8 mouse cellular contexts compared by ENCODE assay signal in the genomic region with DNA sequence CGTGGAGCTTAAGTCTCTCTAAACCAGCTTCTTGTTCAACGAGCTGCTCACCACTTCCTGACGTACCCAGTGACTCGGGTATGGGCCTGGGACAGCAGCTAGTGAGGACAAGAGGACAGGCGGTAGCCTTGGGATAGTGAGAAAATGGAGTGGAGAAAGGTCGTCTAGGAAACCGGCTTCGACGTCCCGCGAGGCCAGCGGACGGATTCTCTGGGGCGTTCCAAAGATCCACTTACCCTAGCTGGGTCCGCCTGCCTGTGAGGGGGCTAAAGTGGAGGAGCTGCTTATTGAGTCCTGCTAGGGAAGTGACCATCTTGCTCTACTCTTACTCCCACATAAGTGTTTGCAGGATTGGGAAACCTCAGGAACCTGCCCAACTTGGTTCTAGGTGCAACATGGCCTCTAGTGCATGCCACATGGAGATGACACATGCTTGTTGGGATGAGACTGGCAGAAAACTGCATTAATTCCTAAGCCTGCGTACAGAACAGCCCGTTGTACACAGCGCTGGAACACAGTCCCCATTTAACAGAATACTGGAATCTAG. TPM values are rescaled to one million over a fixed set of nuclear protein-coding genes. Genes with fewer than 3 reads are reported as not detected.
DNase-seq lines count a peak whose midpoint lies in the region; ATAC-seq and TF ChIP-seq lines count a peak whose summit lies in the region.

No protein-coding gene starts in this region.

- peak overlapping the region; percentile 58 for H3K9ac ChIP-seq in embryonic facial prominence, embryonic 12.5 days
- H3K9ac ChIP-seq in midbrain, postnatal 0 days (replicated peaks; ENCODE audit: low read length, poor library complexity, severe bottlenecking), result peak overlapping the region; percentile 87

- TF ChIP-seq CTCF in layer of hippocampus, adult 2 months (conservative IDR thresholded peaks at IDR 0.05), result no peak
- TF ChIP-seq CTCF in midbrain, postnatal 0 days (IDR thresholded peaks at IDR 0.05), result no peak

- H3K27ac ChIP-seq in layer of hippocampus, adult 2 months, result peak overlapping the region; percentile 91
- H3K27ac ChIP-seq in embryonic facial prominence, embryonic 12.5 days, result peak overlapping the region; percentile 95
- peak overlapping the region; percentile 79 for H3K27ac ChIP-seq in midbrain, postnatal 0 days (ENCODE audit: low read depth, low read length)

- H3K27me3 ChIP-seq in embryonic facial prominence, embryonic 12.5 days, result no peaks in the 10 kb centered on the region
- H3K27me3 ChIP-seq in midbrain, postnatal 0 days (ENCODE audit: insufficient read depth, low read length), result no peaks in the 10 kb centered on the region

- peak overlapping the region; percentile 70 for H3K4me3 ChIP-seq in layer of hippocampus, adult 2 months
- peak overlapping the region; percentile 70 for H3K4me3 ChIP-seq in embryonic facial prominence, embryonic 12.5 days
- H3K4me3 ChIP-seq in midbrain, postnatal 0 days (ENCODE audit: low read depth, low read length), result peak overlapping the region; percentile 80

- 0 out of 2 replicates have a peak, but pooled peaks have one; percentile 3 for ATAC-seq in embryonic facial prominence, embryonic 12.5 days (ENCODE audit: insufficient number of reproducible peaks, insufficient read depth, low FRiP score, low TSS enrichment)
- no peak; the same call in 1 of the 2 replicates for ATAC-seq in midbrain, postnatal 0 days (ENCODE audit: low FRiP score)

- no peak for DNase-seq in layer of hippocampus, adult 2 months (ENCODE audit: low spot score in 2 of 2)
- no peak for DNase-seq in layer of hippocampus, adult 9-11 months
- DNase-seq in hindlimb bud, embryonic 11.5 days (ENCODE audit: extremely low spot score, low read depth, low spot score), result peak; percentile 46
- no peak for DNase-seq in midbrain, postnatal 0 days (ENCODE audit: low spot score)
- DNase-seq in layer of hippocampus, adult 18-20 months (ENCODE audit: low spot score in 2 of 2), result no peak
- no peak for DNase-seq in thymus, postnatal 10 days (ENCODE audit: low spot score in 2 of 2)
- DNase-seq in urinary bladder, adult 18-20 months (ENCODE audit: low spot score in 2 of 2), result no peak

- H3K36me3 ChIP-seq in embryonic facial prominence, embryonic 12.5 days, result no peaks in the 10 kb centered on the region
- H3K36me3 ChIP-seq in midbrain, postnatal 0 days (ENCODE audit: insufficient read depth, low read length), result no peaks in the 10 kb centered on the region

- H3K4me1 ChIP-seq in embryonic facial prominence, embryonic 12.5 days, result peaks cover 29% of the 10 kb centered on the region
- peaks cover 3% of the 10 kb centered on the region; the same call in 1 of the 2 replicates for H3K4me1 ChIP-seq in midbrain, postnatal 0 days (ENCODE audit: insufficient read depth, low read length)

- peak overlapping the region; percentile 84 for H3K4me2 ChIP-seq in embryonic facial prominence, embryonic 12.5 days (replicated peaks)
- H3K4me2 ChIP-seq in midbrain, postnatal 0 days (ENCODE audit: low read depth, low read length, poor library complexity, severe bottlenecking), result peak overlapping the region; percentile 85

- no peaks in the 10 kb centered on the region for H3K9me3 ChIP-seq in embryonic facial prominence, embryonic 12.5 days
- H3K9me3 ChIP-seq in midbrain, postnatal 0 days (ENCODE audit: low read length), result no peaks in the 10 kb centered on the region

- WGBS in embryonic facial prominence, embryonic 12.5 days, result 15% methylated on average over 18 of the region's 18 CpGs
- WGBS in midbrain, postnatal 0 days, result 15% methylated on average over 18 of the region's 18 CpGs

RNA-seq across cellular contexts. Expression of gene B4galt1, which starts 0.7 kb away (rescaled TPM):
- total RNA-seq in layer of hippocampus, adult 2 months (2021), result 10 to 100 TPM in 1 of 2 experiments, 1 to 10 TPM in 1; 8.5 to 10.8 TPM
- 34.4 and 37.9 TPM in 2 replicates for polyA plus RNA-seq in embryonic facial prominence, embryonic 12.5 days (2016; fragmentation: Nextera tagmentation; extraction: Ambion mirVana)
- 10.0 and 11.0 TPM in 2 replicates for total RNA-seq in midbrain, postnatal 0 days (2014; rRNA removed)
- polyA plus RNA-seq in midbrain, postnatal 0 days (2015; fragmentation: Nextera tagmentation; extraction: Ambion mirVana), result 5.7 and 5.8 TPM in 2 replicates
- total RNA-seq in layer of hippocampus, adult 18-20 months (2021), result 1 to 10 TPM; 7.0 to 7.6 TPM
